Mouse (Mus musculus) kidney, adult 2 months (tissue): ENCODE data around the gene Dkkl1.

Experiments used
- CTCF ChIP-seq: fragments of 200-500 bp; conservative IDR thresholded peaks from 2 replicates; pipeline ENCODE4 v1.5.1; 2011; ENCODE audit warnings: low read depth, mild to moderate bottlenecking, control low read depth, low read length, moderate library complexity, mixed read lengths; ENCODE audit not compliant: insufficient read depth, insufficient read length
- POLR2A ChIP-seq: fragments of 200-500 bp; IDR thresholded peaks from one replicate; pipeline ENCODE4 v1.6.1; 2011; ENCODE audit warnings: low read depth, low read length, control low read depth

GRCm38 (mm10) chr7:45231941-45232340 lies 20.0 kb upstream of the Dkkl1 start:
- TF ChIP-seq POLR2A, result no peak
- TF ChIP-seq CTCF, result no peak
